Mouse (Mus musculus) MEL (cell line): ENCODE results near the gene Rabgap1l. TPM values are rescaled to one million over a fixed set of nuclear protein-coding genes. Genes with fewer than 3 reads are reported as not detected.

Experiments used
- DNase-seq: peaks from one replicate; pipeline ENCODE4 v3.0.0; 2011; ENCODE audit warnings: low read depth, low spot score
- H3K27ac ChIP-seq: 2 replicates; pipeline ENCODE4 v1.5.1; 2012; ENCODE audit warnings: low read depth, mild to moderate bottlenecking, control low read depth, low read length, moderate library complexity; ENCODE audit not compliant: control insufficient read depth
- H3K27me3 ChIP-seq, 2 experiments: fragments of 150-350 bp in 1 of 2; sonication (generic) in 1 of 2; 2 replicates each; pipeline ENCODE4 v1.6.1; 2012; ENCODE audit warnings: low read length in 2 of 2, mild to moderate bottlenecking in 2 of 2, improper control_type of control experiment in 1 of 2, moderate library complexity in 1 of 2; ENCODE audit not compliant: insufficient read depth in 2 of 2, control insufficient read depth in 1 of 2
- H3K36me3 ChIP-seq, 2 experiments: 2 replicates each; pipeline ENCODE4 v1.6.1; 2012 to 2014; ENCODE audit warnings: low read length in 2 of 2, improper control_type of control experiment in 1 of 2, inconsistent platforms in 1 of 2, mild to moderate bottlenecking in 1 of 2; ENCODE audit not compliant: insufficient read depth in 2 of 2, control insufficient read depth in 1 of 2
- H3K4me1 ChIP-seq, 2 experiments: fragments of 150-350 bp in 1 of 2; sonication (generic) in 1 of 2; 2 replicates each; pipeline ENCODE4 v1.6.1; 2012; ENCODE audit warnings: low read length in 2 of 2, improper control_type of control experiment in 1 of 2, mild to moderate bottlenecking in 1 of 2; ENCODE audit not compliant: insufficient read depth in 2 of 2, control insufficient read depth in 1 of 2
- H3K4me3 ChIP-seq, 2 experiments: fragments of 150-350 bp in 1 of 2; sonication (generic) in 1 of 2; 2 replicates each; pipeline ENCODE4 v1.5.1; 2012; ENCODE audit warnings: low read depth in 2 of 2, low read length in 2 of 2, mild to moderate bottlenecking in 2 of 2, moderate library complexity in 2 of 2, control low read depth in 1 of 2, improper control_type of control experiment in 1 of 2; ENCODE audit not compliant: control insufficient read depth in 1 of 2, insufficient read depth in 1 of 2
- H3K79me2 ChIP-seq: 2 replicates; pipeline ENCODE4 v1.6.1; 2012; ENCODE audit warnings: mild to moderate bottlenecking, low read length, moderate library complexity; ENCODE audit not compliant: control insufficient read depth, poor library complexity, insufficient read depth
- H3K9ac ChIP-seq: 2 replicates; pipeline ENCODE4 v1.6.1; 2012; ENCODE audit warnings: low read depth, mild to moderate bottlenecking, control low read depth, low read length, moderate library complexity; ENCODE audit not compliant: control insufficient read depth, poor library complexity, severe bottlenecking
- H3K9me3 ChIP-seq: fragments of 150-350 bp; sonication (generic); replicated peaks from 2 replicates; pipeline ENCODE4 v1.6.1; 2012; ENCODE audit warnings: mild to moderate bottlenecking, low read length, improper control_type of control experiment, moderate library complexity; ENCODE audit not compliant: insufficient read depth
- BHLHE40 ChIP-seq: IDR thresholded peaks from 2 replicates; pipeline ENCODE4 v1.6.1; 2012; ENCODE audit warnings: low read depth, mild to moderate bottlenecking, inconsistent platforms, low read length, improper control_type of control experiment, borderline replicate concordance
- CHD2 ChIP-seq: IDR thresholded peaks from 2 replicates; pipeline ENCODE4 v1.6.1; 2011; ENCODE audit warnings: low read length, improper control_type of control experiment
- CTCF ChIP-seq, 3 experiments: IDR thresholded peaks in 2 of 3; conservative IDR thresholded peaks in 1 of 3; 2 replicates each; pipeline ENCODE4 v1.5.1; 2011 to 2012; ENCODE audit warnings: low read length in 3 of 3, low read depth in 2 of 3, mild to moderate bottlenecking in 2 of 3, improper control_type of control experiment in 1 of 3, inconsistent platforms in 1 of 3, mixed read lengths in 1 of 3, moderate library complexity in 1 of 3; ENCODE audit not compliant: control insufficient read depth in 1 of 3, insufficient read depth in 1 of 3, poor library complexity in 1 of 3, severe bottlenecking in 1 of 3
- E2F4 ChIP-seq: IDR thresholded peaks from 2 replicates; pipeline ENCODE4 v1.6.1; 2011; ENCODE audit warnings: low read depth, low read length, improper control_type of control experiment, borderline replicate concordance
- GABPA ChIP-seq: IDR thresholded peaks from 2 replicates; pipeline ENCODE4 v1.6.1; 2012; ENCODE audit warnings: low read depth, mild to moderate bottlenecking, inconsistent platforms, low read length, improper control_type of control experiment, moderate library complexity
- GATA1 ChIP-seq: IDR thresholded peaks from 2 replicates; pipeline ENCODE4 v1.6.1; 2011; ENCODE audit warnings: low read depth, low read length, improper control_type of control experiment
- HCFC1 ChIP-seq: IDR thresholded peaks from 2 replicates; pipeline ENCODE4 v1.6.1; 2012; ENCODE audit warnings: low read depth, mild to moderate bottlenecking, inconsistent platforms, low read length, improper control_type of control experiment, moderate library complexity
- MAX ChIP-seq: IDR thresholded peaks from 2 replicates; pipeline ENCODE4 v1.6.1; 2011; ENCODE audit warnings: low read length, improper control_type of control experiment
- MAZ ChIP-seq: IDR thresholded peaks from 2 replicates; pipeline ENCODE4 v1.6.1; 2012; ENCODE audit warnings: low read depth, mild to moderate bottlenecking, inconsistent platforms, low read length, improper control_type of control experiment
- MEF2A ChIP-seq: IDR thresholded peaks from 2 replicates; pipeline ENCODE4 v1.6.1; 2014; ENCODE audit warnings: low read depth, mild to moderate bottlenecking, inconsistent platforms, low read length, improper control_type of control experiment; ENCODE audit not compliant: poor library complexity, insufficient replicate concordance, severe bottlenecking; ENCODE audit errors: extremely low read depth
- MXI1 ChIP-seq: IDR thresholded peaks from 2 replicates; pipeline ENCODE4 v1.6.1; 2011; ENCODE audit warnings: mild to moderate bottlenecking, low read depth, low read length, improper control_type of control experiment
- MYB ChIP-seq: IDR thresholded peaks from 2 replicates; pipeline ENCODE4 v1.6.1; 2011; ENCODE audit warnings: mild to moderate bottlenecking, low read depth, low read length, improper control_type of control experiment
- NELFE ChIP-seq: IDR thresholded peaks from 2 replicates; pipeline ENCODE4 v1.6.1; 2011; ENCODE audit warnings: low read depth, low read length, improper control_type of control experiment
- NRF1 ChIP-seq: IDR thresholded peaks from 2 replicates; pipeline ENCODE4 v1.6.1; 2014; ENCODE audit warnings: low read depth, mild to moderate bottlenecking, inconsistent platforms, low read length, improper control_type of control experiment, moderate library complexity; ENCODE audit not compliant: poor library complexity, insufficient read depth, severe bottlenecking
- POLR2A ChIP-seq, 2 experiments: IDR thresholded peaks; 2 replicates each; pipeline ENCODE4 v1.6.1; 2011 to 2012; ENCODE audit warnings: low read length in 2 of 2, mild to moderate bottlenecking in 2 of 2, control low read depth in 1 of 2, improper control_type of control experiment in 1 of 2, low read depth in 1 of 2, moderate library complexity in 1 of 2; ENCODE audit not compliant: control insufficient read depth in 1 of 2, insufficient read depth in 1 of 2, poor library complexity in 1 of 2
- POLR2AphosphoS2 ChIP-seq: IDR thresholded peaks from 2 replicates; pipeline ENCODE4 v1.6.1; 2011; ENCODE audit warnings: low read length, improper control_type of control experiment
- POLR2AphosphoS5 ChIP-seq: IDR thresholded peaks from 2 replicates; pipeline ENCODE4 v1.6.1; 2012; ENCODE audit warnings: low read depth, borderline replicate concordance, mild to moderate bottlenecking, inconsistent platforms, low read length, moderate library complexity, mixed read lengths
- RAD21 ChIP-seq: IDR thresholded peaks from 2 replicates; pipeline ENCODE4 v1.6.1; 2011; ENCODE audit warnings: mild to moderate bottlenecking, low read depth, low read length, improper control_type of control experiment
- SIN3A ChIP-seq: IDR thresholded peaks from 2 replicates; pipeline ENCODE4 v1.6.1; 2012; ENCODE audit warnings: low read length, improper control_type of control experiment, inconsistent platforms
- SMC3 ChIP-seq: IDR thresholded peaks from 2 replicates; pipeline ENCODE4 v1.6.1; 2011; ENCODE audit warnings: low read depth, low read length, improper control_type of control experiment
- TAL1 ChIP-seq: IDR thresholded peaks from 2 replicates; pipeline ENCODE4 v1.6.1; 2012; ENCODE audit warnings: mild to moderate bottlenecking, inconsistent platforms, low read length, moderate library complexity, mixed read lengths
- TCF12 ChIP-seq: IDR thresholded peaks from 2 replicates; pipeline ENCODE4 v1.6.1; 2014; ENCODE audit warnings: low read depth, mild to moderate bottlenecking, inconsistent platforms, low read length, improper control_type of control experiment, moderate library complexity
- USF1 ChIP-seq: IDR thresholded peaks from 2 replicates; pipeline ENCODE4 v1.6.1; 2014; ENCODE audit warnings: low read depth, mild to moderate bottlenecking, inconsistent platforms, low read length, improper control_type of control experiment, moderate library complexity
- USF2 ChIP-seq, 2 experiments: IDR thresholded peaks; 2 replicates each; pipeline ENCODE4 v1.6.1; 2011 to 2012; ENCODE audit warnings: improper control_type of control experiment in 2 of 2, low read length in 2 of 2, borderline replicate concordance in 1 of 2, inconsistent platforms in 1 of 2, low read depth in 1 of 2, mild to moderate bottlenecking in 1 of 2; ENCODE audit not compliant: insufficient read depth in 1 of 2
- ZC3H11A ChIP-seq: IDR thresholded peaks from 2 replicates; pipeline ENCODE4 v1.6.1; 2012; ENCODE audit warnings: low read depth, mild to moderate bottlenecking, inconsistent platforms, low read length, improper control_type of control experiment
- ZKSCAN1 ChIP-seq: IDR thresholded peaks from 2 replicates; pipeline ENCODE4 v1.6.1; 2012; ENCODE audit warnings: low read depth, mild to moderate bottlenecking, inconsistent platforms, low read length, improper control_type of control experiment, moderate library complexity
- ZNF384 ChIP-seq: IDR thresholded peaks from 2 replicates; pipeline ENCODE4 v1.6.1; 2012; ENCODE audit warnings: low read depth, mild to moderate bottlenecking, inconsistent platforms, low read length, improper control_type of control experiment
- polyA plus RNA-seq, 2 experiments: library from polyadenylated mRNA; stranded (reverse) in 1 of 2; unstranded in 1 of 2; fragments of >175 nt in 1 of 2; fragments of >200 nt in 1 of 2; gene quantifications; 2 replicates each; pipeline versions ENCODE4 v1.2.1 to v1.2.4; 2012; ENCODE audit warnings: low replicate concordance in 2 of 2, low read depth in 1 of 2; ENCODE audit not compliant: insufficient read length in 2 of 2, insufficient read depth in 1 of 2, missing spikeins in 1 of 2
- total RNA-seq: library from RNA; depleted of rRNA; stranded (reverse); fragments of 300-350 nt; gene quantifications from 2 replicates; pipeline ENCODE4 v1.2.3, GENCODE M21; 2012

The Rabgap1l gene
- total and polyA plus RNA-seq, 3 experiments: 24.1 to 26.2 TPM; not detected in 1

GRCm38 (mm10) chr1:160244689-160245088, 548.3 kb downstream of the Rabgap1l start:
- no peak for DNase-seq
- Histone ChIP-seq H3K27ac (no peak overlapping the region), H3K4me1 (peaks cover 0 to 5% of the 10 kb centered on the region in 2 experiments; a peak in 2 of 4 replicates), H3K79me2 (no peaks in the 10 kb centered on the region), H3K4me3 (no peak overlapping the region), H3K9me3 (no peaks in the 10 kb centered on the region), H3K36me3 (peaks cover 0 to 7% of the 10 kb centered on the region in 2 experiments; a peak in 3 of 4 replicates), H3K9ac (no peak overlapping the region), H3K27me3 (no peaks in the 10 kb centered on the region)
- TF ChIP-seq SIN3A (no peak), TCF12 (no peak), MEF2A (no peak), ZNF384 (no peak), RAD21 (no peak), CHD2 (no peak), GABPA (no peak), MAZ (no peak), NRF1 (no peak), BHLHE40 (no peak), SMC3 (no peak), MXI1 (no peak), POLR2AphosphoS5 (no peak), MAX (no peak), ZKSCAN1 (no peak), GATA1 (no peak), MYB (no peak), NELFE (no peak), ZC3H11A (no peak)

- no peaks in the 10 kb centered on the region for H3K4me1 ChIP-seq
- no peak overlapping the region for H3K27ac ChIP-seq
- H3K36me3 ChIP-seq: peaks cover 0 to 2% of the 10 kb centered on the region in 2 experiments; a peak in 3 of 4 replicates
- TF ChIP-seq NRF1 (no peak), CTCF (IDR thresholded peaks at IDR 0.05 in 2 of 3, conservative IDR thresholded peaks at IDR 0.05 in 1 of 3; ENCODE audit: control insufficient read depth in 1 of 3, insufficient read depth in 1 of 3, low read depth in 2 of 3, low read length in 3 of 3, poor library complexity in 1 of 3, severe bottlenecking in 1 of 3) (no peak), CHD2 (no peak), GABPA (no peak), USF1 (no peak), USF2 (IDR thresholded peaks at IDR 0.05; ENCODE audit: borderline replicate concordance in 1 of 2, insufficient read depth in 1 of 2, low read depth in 1 of 2, low read length in 2 of 2) (no peak), ZC3H11A (no peak), POLR2AphosphoS2 (no peak), POLR2A (IDR thresholded peaks at IDR 0.05; ENCODE audit: control insufficient read depth in 1 of 2, insufficient read depth in 1 of 2, low read depth in 1 of 2, low read length in 2 of 2, poor library complexity in 1 of 2) (no peak), MAZ (no peak), TAL1 (no peak), BHLHE40 (no peak), MYB (no peak), HCFC1 (no peak), MEF2A (no peak), E2F4 (no peak), POLR2AphosphoS5 (no peak)
- no peak for DNase-seq
- no peak overlapping the region for H3K4me3 ChIP-seq
- no peaks in the 10 kb centered on the region for H3K9me3 ChIP-seq
- H3K79me2 ChIP-seq: no peaks in the 10 kb centered on the region
- H3K9ac ChIP-seq: no peak overlapping the region
- no peaks in the 10 kb centered on the region for H3K27me3 ChIP-seq
These were observed 552.9 kb downstream of the Rabgap1l start for GRCm38 (mm10) chr1:160240091-160240490.
